Mouse (Mus musculus): ENCODE measurements around the gene Sorcs3.

Sorcs3 gene

DNA sequence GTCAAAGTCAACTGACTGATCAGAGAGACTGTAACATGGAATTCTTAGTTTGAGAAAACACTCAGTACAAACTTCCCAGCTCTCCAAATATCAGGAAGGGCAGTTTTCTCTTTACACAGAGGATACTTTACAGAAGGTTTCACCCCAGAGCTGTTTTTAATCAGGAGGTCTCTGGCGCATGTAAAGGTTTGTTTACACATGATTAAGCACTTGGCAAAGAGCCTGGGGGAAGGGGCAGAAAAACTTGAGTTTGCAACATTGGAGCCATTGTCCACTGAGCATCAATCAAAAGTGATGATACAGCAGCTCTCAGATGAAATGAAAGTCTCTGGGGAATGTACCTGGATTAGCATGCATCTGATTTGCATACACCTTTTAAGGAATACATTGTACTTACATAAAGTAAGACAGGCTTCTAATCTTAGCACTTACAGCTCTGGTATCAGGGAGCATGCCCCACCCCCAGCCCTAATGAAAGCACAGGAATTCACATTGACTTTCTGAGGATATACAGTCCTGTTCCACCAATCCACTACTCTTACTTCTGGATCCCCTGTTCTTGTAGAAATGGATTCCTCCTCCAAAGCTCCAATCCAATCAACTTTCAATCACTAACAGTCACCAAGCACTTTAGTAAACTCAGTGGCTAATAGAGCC, 500.6 kb downstream of the Sorcs3 start:
- DNase-seq (ENCODE audit: low read depth), result no peak

DNA sequence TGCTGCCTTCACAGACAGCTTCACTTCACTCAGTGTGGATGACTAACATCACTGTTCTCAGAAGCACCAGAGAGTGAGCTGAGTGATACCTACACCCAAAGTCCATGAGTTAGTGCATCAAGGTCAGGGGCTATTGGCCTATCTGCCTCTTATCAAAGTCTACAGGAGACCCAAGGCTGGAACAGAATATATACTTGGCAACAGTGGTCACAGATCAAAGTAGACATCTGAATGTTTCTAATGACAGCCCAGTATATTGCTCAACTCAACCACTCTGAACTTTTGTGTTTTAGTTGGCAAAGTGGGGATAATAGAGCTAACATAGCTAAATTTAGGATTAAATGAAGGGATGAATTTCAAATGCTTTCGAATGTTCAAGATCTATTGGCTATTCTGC, 501.1 kb downstream of the Sorcs3 start:
- no peak for DNase-seq (ENCODE audit: low read depth)

DNA sequence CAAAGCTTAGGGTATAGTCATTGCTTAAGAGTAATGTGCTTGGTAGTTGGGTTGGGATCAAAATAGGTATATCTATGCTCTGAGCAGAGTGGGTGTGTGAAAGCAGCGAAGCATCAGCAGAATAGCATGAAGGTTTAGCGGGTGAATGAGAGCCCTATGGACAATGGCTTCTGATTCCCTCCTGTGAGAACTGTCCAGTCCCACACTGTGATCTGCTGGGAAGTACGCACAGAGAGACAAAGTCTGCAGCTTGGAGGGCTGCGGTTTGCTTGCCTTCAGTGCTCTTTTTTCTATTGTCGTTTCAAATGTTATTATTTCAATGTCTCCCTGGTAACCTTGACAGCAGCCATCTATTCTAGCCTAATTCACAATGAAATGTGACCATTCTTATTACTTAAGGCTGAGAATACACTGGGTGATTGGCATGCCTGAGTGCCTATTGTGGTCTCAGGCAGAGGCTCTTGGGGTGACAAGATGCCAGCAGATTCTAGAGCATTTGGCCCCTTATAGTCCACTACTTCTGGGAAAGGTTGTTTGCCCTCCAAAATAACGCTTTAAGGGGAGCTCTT, 520.1 kb downstream of the Sorcs3 start:
- DNase-seq (ENCODE audit: low read depth), result no peak

DNA sequence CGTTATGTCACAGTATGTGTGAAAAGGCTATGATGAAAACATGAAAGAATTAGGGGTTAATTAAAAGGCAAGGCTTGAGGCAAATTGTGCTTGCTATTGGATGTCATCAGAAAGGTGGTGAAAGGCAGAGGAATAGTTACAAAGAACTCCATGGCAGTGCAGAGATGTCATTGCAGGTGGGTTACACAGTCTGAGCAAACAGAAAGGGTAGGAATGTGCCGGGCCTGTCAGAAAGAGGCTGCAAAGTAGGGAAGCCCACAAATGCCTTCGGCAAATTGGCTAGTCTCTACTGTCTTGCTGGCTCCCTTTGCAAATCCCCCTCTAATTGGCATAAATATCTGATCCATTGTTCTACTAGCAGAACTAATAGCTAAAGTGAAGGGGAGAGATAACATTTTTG, 521.2 kb downstream of the Sorcs3 start:
- no peak for DNase-seq (ENCODE audit: low read depth)

DNA sequence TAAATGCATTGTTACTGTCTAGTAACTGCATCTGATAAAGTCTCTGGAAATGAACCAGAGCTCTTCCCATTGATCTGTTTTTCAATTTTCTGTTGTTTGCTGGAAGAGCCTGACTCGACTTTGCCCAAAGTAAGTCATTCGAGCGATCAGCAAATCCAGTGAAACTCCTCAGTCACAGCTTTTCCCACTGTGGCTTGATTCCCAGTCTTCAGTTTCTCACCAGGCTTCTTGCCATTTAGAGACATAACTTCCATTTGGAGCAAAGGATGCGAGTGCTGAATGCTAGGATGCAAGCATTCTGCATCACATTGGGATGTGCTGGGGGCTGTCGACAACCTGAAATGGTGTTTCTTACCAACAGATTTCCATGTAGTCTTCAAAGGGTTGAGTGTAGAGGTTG, 521.8 kb downstream of the Sorcs3 start:
- DNase-seq (ENCODE audit: low read depth), result no peak

DNA sequence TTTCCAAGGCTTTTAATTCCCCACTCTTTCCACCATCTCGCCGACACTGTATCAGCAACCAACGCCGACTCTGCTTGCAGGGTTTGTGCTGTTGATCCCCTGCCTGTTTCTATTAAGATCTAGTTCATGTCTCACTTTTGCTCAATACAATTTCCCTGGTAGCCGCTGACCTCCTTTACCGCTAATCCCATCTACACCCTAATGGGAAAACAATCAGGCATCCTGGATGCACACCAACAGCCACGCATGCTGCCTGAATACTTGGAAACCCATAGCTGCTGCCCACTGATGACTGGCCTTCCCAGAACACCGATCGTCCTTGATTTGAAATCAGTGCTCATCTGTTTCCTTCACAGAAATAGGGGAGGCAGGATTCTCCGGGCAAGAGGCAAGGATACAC, 525.9 kb downstream of the Sorcs3 start:
- DNase-seq (ENCODE audit: low read depth), result no peak

DNA sequence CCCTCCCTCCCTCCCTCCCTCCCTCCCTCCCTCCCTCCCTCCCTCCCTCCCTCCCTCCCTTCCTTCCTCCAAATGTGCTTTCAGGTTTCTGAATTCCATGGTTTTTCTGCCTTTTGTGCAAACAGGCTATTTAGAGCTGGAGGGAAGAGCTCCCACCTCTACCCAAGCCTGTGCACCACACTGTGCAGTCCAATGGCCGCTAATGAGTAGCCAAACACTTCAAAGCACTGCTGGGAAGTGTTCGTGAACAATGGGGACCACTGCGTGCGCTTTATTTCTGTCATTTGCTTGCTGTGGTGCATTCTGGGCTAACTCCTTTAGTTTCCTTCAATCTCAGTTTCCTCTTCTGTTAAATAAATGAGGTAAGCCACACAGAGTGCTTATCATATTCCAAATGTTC, 528.5 kb downstream of the Sorcs3 start:
- no peak for DNase-seq (ENCODE audit: low read depth)

DNA sequence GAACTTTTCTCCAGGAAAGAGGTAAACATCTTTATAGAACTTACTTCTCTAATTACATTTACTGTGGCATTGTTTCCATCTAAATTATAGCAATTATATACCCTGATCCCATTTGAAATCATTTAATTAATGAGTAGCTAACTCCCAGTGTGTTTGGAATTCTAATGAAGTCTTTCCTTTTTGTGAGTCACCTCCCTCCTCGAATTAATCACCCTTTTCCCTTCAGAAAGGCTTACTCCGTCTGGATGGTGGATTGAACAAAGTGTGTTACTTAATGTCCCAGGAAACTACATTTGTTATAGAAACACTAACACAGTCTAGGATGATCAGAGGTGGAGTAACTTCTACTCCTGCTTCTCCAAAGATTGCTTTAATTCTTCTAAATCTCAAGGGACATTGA, 531.7 kb downstream of the Sorcs3 start:
- no peak for DNase-seq (ENCODE audit: low read depth)

DNA sequence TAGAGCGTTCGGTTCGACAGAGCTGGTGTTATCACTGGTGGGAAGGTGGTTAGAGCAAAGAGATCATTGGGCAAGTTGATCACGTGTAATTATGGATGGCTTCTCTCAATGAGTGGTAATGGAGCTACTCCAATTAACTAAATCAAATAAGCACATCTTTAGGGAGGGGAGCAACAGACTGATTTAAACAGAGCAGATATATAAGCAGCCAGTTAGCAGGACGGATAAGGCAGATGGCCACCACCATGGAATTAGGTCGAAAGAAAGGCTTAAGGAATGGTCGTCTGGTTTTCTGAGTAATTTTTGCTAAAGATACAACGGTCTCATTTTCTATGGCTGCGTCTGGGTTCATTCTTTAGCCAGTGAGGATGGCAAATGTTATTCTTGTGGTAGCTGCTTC, 549.3 kb downstream of the Sorcs3 start:
- no peak for DNase-seq (ENCODE audit: low read depth)

DNA sequence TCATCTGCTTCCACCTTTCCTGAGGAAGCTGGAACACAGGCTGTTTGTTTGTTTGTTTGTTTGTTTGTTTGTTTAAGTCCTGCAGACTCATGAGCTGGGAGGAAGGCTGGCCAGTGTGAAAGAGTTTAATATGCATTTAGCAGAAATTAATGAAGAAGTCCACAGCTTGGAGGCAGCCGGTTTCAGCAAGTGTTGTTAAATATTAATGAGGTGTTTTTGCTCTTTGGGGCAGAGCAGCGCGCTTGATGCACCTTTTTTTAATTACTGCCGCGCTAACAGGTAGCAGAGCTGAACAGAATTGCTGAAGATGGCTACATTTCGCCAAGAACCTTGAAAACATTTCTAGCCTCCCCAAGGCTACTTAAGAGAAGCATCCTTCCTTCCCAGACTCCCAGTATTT, 551.0 kb downstream of the Sorcs3 start:
- DNase-seq (ENCODE audit: low read depth), result no peak

DNA sequence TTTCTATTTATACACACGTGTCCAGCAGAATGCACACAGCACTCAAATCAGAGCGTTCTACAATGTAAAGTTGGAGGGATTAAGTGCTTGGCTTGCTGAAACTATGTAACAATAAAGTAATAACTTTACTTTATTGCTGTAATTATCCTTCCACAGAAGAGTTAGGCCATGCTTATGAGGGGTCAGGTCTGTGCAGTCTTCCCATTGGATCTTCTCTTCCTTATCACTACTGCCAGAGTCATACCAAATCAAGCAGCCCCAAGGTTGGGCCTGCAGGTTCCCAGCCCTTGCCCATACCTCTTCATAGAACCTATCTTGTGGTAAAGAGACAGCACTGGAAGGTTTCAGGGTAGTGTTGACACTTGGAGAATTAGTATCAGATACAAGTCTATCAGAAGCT, 560.7 kb downstream of the Sorcs3 start:
- DNase-seq (ENCODE audit: low read depth), result no peak

DNA sequence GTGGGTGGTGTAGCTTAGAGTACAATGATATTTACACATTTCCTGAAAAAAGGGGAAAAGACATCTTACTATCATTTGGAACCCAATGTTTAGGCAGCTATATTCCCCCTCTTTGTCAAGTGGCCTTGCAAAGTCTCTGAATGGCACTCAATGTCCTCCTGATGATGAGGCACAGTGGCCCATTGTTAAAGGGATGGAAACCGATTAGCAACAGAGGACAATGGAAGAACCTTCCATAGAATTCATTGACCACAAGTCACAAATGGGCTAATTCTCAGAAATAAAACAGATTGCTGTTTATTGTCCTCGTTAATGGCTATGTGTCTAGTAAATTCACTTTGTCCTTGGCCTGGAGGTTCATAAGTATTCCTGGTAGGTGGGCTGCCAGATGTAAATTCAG, 565.7 kb downstream of the Sorcs3 start:
- DNase-seq (ENCODE audit: low read depth), result no peak

DNA sequence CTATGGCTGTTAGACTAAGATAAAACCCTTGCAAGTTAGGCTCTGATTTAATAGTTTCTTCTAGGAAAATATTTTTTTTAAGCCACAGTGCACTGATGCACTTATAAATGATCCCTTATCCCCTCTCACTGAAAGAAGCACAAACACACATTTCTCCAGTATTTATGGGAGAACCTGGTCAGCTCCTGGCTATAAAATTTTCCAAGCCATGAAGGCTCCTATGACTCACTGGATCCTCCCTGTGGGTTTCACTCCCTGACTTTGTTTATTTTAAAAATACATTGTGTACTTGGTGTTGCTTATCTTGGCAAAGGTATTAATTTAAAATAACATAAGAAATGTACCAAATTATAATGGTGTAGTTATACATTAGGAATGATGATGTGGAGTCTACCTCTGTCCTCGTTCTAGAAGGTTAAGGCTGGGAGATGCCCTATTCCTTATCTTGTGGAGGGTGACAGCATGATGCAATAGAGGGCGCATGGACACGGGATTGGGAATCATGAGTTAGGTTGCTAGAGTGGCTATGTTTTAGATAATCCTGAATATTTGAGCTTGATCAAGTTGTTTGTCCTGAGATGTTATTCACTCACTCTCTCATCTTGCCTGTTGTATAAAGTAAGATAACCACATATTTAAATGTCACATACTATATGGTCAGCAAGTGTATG, 573.4 kb downstream of the Sorcs3 start:
- no peak for DNase-seq (ENCODE audit: low read depth)

DNA sequence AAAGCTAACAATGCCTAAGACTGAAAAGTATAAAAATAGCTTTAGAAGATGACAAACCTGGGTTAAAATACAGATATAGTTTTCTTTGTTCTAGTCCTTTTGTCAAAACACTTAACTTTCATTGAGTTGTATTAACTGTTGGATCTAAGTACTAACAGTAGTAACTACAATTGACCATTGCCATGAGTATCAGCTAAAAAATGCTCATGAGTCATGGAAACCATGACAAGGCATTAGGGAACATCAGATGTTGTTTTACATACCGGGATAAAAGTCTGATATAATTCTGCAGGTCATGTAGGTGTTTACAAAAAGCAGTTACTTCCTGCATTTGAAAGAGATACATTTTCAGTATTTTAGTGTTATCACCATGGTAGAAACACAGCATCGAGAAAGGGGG, 575.0 kb downstream of the Sorcs3 start:
- no peak for DNase-seq (ENCODE audit: low read depth)

DNA sequence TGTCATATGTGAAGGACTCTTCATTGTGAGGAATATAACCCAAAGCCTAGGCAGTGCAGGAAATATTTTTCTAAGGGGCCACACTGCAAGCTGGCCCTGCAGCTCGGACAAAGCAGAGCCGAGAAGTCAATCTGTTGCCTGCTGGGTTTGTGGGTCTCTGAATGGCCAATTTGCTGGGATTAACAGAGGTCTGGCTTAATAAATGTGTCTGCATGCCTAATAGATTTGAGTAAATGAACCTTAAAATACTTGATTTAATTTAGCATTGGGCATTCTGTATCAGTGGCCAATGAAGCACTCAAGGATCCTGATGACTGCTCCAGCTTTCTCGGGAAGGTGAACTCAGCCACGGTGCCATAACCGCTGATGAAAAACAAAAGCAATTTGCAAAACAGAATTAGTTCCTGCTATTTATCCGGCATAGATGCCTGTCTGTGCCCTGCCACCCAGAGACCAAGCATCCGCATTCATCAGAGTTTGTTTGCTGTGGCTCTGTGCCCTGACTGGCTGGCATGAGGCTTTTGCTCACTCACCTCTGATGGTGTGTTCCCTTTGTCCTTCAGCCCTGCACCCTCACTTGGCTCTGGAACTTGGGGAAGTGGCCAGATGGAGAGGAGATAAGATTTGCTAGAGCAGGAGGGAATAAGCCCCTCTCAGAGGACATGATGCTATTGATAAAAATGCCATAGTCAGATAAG, 576.3 kb downstream of the Sorcs3 start:
- DNase-seq (ENCODE audit: low read depth), result no peak

DNA sequence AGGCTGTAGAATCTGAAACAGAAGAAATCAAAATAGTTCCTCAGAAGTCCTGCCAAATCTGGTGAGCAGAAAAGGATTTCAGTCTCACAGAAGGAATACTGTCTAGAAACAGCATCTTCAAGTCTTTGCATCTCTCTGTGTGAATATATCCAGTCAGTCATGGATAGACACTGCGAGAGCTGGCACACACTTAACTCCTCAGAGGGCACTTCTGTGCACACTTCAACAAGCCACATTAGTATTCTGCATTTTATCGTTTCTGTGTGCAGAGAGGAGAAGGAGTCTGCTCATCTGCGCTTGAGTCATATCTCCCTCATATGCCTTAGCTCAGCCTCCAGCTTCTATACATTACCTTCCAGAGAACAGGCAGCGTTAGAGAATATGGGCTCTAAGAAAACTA, 581.4 kb downstream of the Sorcs3 start:
- no peak for DNase-seq (ENCODE audit: low read depth)

DNA sequence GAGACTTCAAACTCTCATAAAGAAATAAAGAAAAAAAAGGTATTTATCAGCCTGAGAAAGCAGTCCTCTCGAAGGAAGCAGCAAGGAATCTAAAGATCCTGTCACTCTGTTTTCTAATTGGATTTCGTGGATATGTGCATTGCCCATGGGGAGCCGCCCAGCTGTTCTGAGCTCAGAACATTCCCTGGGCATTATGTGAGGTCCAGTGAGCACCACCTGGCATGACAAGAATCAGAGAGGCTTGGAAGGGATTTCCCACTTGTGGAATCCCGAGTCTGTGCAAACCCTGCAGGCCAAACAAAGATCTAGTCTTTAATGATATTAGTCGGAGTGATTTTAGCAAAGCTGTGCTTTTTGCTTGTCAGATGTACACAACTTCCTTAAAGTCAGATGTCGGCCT, 598.7 kb downstream of the Sorcs3 start:
- DNase-seq (ENCODE audit: low read depth), result no peak

DNA sequence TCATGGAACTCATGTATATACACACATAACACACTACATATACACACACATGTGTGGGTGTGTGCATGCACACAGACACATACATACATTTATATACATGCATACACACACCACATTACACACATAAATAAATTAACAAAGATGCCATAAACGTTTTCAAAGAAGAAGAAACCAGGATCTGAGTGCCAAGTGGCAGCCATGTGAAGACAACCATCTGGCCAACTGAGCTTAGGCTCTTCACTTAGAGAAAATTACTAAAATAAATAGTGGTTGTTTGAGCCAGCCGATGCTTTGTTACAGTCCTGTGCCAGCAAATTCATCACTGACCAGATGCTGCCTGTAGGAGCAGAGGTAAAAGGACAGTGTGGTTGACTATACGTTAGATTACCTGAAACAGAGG, 605.7 kb downstream of the Sorcs3 start:
- no peak for DNase-seq (ENCODE audit: low read depth)

DNA sequence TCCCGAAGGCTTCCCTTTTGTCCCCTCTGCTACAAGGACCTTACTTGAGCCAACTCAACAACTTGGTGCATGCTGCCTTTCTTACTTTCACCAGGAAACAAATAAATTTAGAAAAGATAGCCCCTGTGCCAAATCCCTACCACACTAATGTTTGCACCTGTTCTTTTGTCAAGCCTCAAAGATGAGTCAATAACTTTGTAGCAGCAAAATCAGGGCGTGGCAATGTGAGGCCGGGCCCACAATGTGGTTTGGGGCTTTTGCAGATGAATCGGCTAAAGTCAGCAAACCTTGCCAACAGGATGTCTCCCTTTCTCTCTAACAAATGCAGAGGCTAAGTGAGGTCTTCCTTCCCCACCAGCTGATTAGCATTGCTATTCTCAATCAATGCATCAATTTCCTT, 608.0 kb downstream of the Sorcs3 start:
- no peak for DNase-seq (ENCODE audit: low read depth)

DNA sequence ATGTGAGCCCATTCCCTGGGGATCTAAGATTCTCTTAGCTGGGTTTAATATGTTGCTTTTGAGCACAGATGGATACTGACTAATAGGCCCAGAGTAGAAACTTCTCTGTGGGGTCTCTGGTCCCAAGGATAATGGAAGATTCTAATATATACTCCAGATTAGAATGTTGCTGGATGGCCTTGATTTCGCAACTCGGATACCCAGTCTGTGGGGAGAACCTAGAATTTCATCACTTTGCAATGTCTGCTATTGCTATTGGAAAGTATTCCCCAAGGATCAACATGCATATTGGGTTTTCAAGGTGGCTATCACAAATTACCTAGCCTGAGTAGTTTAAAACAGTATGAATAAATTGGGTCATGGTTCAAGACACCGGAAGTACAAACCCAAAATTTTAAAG, 609.2 kb downstream of the Sorcs3 start:
- DNase-seq (ENCODE audit: low read depth), result no peak

DNA sequence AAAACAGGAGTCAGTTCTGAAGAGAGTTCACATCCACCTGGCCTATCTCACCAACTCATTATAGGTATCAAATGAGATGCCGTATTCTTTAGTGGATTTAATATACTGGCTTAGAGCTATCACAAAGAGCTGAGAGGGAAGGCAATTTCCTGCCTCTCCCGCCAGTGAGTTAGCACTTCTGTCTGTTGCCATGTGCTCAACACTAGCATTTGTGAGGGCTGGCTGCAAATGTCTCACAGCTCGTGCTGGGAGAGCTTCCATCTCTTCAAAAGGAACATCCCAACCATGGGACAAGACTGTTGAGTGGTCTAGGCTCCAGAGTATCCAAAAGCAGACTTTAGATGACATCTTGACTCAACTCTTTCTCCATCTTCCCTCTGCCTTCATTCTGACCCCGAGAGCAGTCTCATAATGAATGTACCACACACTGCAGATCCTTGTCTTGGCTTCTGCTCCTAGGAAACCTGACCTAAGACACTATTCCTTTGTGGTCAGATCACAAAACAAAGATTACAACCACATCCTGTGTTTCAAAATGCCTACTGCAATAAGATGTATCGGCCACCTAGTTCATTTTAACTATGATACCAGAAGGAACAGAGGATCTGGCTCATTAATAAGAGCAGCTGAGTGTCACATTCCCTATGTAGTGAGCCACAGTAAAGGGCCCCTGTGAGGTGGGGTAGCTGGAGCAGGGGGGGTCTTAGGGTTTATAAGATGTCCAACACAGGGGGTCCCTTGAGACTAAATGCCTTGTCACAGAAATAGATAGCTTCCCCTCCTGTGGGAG, 614.9 kb downstream of the Sorcs3 start:
- DNase-seq (ENCODE audit: low read depth), result peak; percentile 23

DNA sequence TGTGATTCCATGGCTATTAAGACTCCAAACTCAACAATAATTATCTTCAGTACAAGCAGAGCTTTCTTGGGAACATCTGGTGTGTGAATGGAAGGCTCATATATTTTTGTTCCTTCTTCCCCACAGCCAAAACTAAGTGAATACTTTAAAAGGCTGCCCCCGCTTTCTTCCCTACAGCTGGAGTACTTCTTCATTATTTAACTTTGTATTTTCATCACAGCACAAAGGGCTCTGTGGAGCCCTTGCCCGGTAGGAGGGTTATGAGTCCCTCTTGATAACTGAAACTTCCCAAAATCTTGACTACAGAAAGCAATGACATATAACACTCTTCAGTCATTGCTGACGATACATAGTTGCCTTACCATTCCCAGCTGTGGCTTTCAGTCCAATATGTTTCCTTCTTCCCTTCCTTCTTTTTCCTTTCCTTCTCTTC, 615.5 kb downstream of the Sorcs3 start:
- DNase-seq (ENCODE audit: low read depth), result no peak

Data from 416B (cell line).